Comparison of ENCODE assay signal across 9 mouse cellular contexts in the genomic region with DNA sequence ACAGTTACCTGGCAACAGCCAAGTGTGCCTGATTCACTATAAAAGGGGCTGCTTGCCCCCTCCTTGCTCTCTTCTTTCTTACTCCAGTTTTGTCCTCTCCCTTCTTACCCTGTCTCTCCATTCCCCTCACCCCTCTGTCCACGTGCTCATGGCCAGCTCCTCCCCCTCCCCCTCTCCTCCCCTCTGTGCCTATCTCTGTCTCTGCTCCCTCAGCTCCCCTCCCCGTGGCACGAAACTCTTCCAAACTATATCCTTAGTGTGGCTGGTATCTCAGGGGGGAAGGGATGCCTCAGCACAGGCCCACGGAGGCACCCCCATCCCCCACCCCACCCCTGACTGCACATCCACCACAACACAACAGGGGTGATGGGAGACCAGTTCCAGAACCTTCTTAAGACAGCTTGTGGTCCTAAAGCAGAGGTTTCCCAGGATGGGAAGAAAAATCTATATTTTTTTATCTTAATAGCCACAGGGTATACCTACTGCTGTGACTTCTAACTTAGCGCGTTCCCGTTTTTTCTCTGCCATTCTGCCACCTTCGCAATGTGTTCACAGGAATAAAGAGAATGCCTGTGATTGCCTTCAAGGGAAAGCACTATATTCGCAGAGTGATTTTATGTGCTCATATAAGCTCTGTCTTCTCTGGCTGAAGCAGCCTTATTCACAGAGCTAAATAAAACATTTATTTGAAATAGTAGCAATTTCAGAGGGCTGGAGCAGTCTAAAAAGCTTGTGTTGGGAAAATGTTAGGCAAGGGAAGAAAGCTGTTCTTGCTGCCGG.
A peak's percentile ranks its signal among the peaks of the same experiment; 100 is the strongest.
DNase-seq lines count a peak whose midpoint lies in the region; ATAC-seq lines count a peak whose summit lies in the region.
"Had no signal": no experiment of that assay in that cellular context is flagged by ENCODE, and none has a peak within 500 bp of the region (broad histone marks: within the 10 kb centered on the region; RNA-seq: fewer than 3 reads in every experiment).

No protein-coding gene starts in this region.

- no peak for DNase-seq in intestine, embryonic 14.5 days (ENCODE audit: low spot score)
- peak; percentile 39 for DNase-seq in embryo, embryonic 11 days
- no peak for DNase-seq in lung, postnatal 4 days
- DNase-seq in lung, postnatal 36 days, result no peak

- H3K27ac ChIP-seq in intestine, embryonic 14.5 days (ENCODE audit: low read depth), result no peak overlapping the region
- no peak overlapping the region for H3K27ac ChIP-seq in intestine, embryonic 16.5 days (ENCODE audit: low read length)
- no peak overlapping the region for H3K27ac ChIP-seq in hindbrain, embryonic 12.5 days
- peak overlapping the region; percentile 55 for H3K27ac ChIP-seq in midbrain, embryonic 15.5 days

- H3K9me3 ChIP-seq in intestine, embryonic 14.5 days (ENCODE audit: control insufficient read depth, low read length), result no peaks in the 10 kb centered on the region
- H3K9me3 ChIP-seq in intestine, embryonic 16.5 days (ENCODE audit: control insufficient read depth, low read length), result no peaks in the 10 kb centered on the region
- H3K9me3 ChIP-seq in hindbrain, embryonic 12.5 days (replicated peaks), result no peaks in the 10 kb centered on the region
- no peaks in the 10 kb centered on the region for H3K9me3 ChIP-seq in midbrain, embryonic 15.5 days

- ATAC-seq in intestine, embryonic 14.5 days (replicated peaks; ENCODE audit: low FRiP score, low TSS enrichment, low read depth), result 0 out of 2 replicates have a peak, but pooled peaks have one; percentile 24
- no peak for ATAC-seq in intestine, embryonic 16.5 days
- peak; percentile 59 for ATAC-seq in hindbrain, embryonic 12.5 days (ENCODE audit: low FRiP score)
- peak; percentile 30 for ATAC-seq in midbrain, embryonic 15.5 days (replicated peaks)
- no peak for ATAC-seq in inflammation-experienced regulatory T-cells, adult 6 months

- no peaks in the 10 kb centered on the region for H3K27me3 ChIP-seq in intestine, embryonic 14.5 days (replicated peaks; ENCODE audit: control insufficient read depth, insufficient read depth, low read length)
- H3K27me3 ChIP-seq in intestine, embryonic 16.5 days (replicated peaks; ENCODE audit: control insufficient read depth, insufficient read depth, low read length), result no peaks in the 10 kb centered on the region
- no peaks in the 10 kb centered on the region for H3K27me3 ChIP-seq in hindbrain, embryonic 12.5 days
- no peaks in the 10 kb centered on the region for H3K27me3 ChIP-seq in midbrain, embryonic 15.5 days (replicated peaks)
- H3K27me3 ChIP-seq: embryonic facial prominence, embryonic 13.5 days had no signal

- 56% methylated on average over 10 of the region's 10 CpGs for WGBS in intestine, embryonic 14.5 days
- 55% methylated on average over 10 of the region's 10 CpGs for WGBS in intestine, embryonic 16.5 days
- 56% methylated on average over 10 of the region's 10 CpGs for WGBS in hindbrain, embryonic 12.5 days
- WGBS in midbrain, embryonic 15.5 days, result 43% methylated on average over 10 of the region's 10 CpGs

- H3K4me3 ChIP-seq in intestine, embryonic 14.5 days (ENCODE audit: low read depth, low read length), result no peak overlapping the region
- no peak overlapping the region for H3K4me3 ChIP-seq in intestine, embryonic 16.5 days (ENCODE audit: low read length)
- no peak overlapping the region for H3K4me3 ChIP-seq in hindbrain, embryonic 12.5 days
- no peak overlapping the region for H3K4me3 ChIP-seq in midbrain, embryonic 15.5 days
- H3K4me3 ChIP-seq: embryonic facial prominence, embryonic 13.5 days had no signal

- H3K4me2 ChIP-seq in intestine, embryonic 14.5 days (ENCODE audit: low read length), result no peak overlapping the region
- H3K4me2 ChIP-seq in intestine, embryonic 16.5 days (ENCODE audit: low read depth, low read length), result no peak overlapping the region
- H3K4me2 ChIP-seq in hindbrain, embryonic 12.5 days (replicated peaks), result no peak overlapping the region
- H3K4me2 ChIP-seq in midbrain, embryonic 15.5 days, result no peak overlapping the region
- H3K4me2 ChIP-seq: embryonic facial prominence, embryonic 13.5 days had no signal

- H3K36me3 ChIP-seq in intestine, embryonic 14.5 days (ENCODE audit: control insufficient read depth, insufficient read depth, low read length), result no peaks in the 10 kb centered on the region
- H3K36me3 ChIP-seq in intestine, embryonic 16.5 days (ENCODE audit: control insufficient read depth, insufficient read depth, low read length), result no peaks in the 10 kb centered on the region
- no peaks in the 10 kb centered on the region for H3K36me3 ChIP-seq in hindbrain, embryonic 12.5 days
- H3K36me3 ChIP-seq in midbrain, embryonic 15.5 days (replicated peaks), result no peaks in the 10 kb centered on the region
- H3K36me3 ChIP-seq: embryonic facial prominence, embryonic 13.5 days had no signal

- H3K4me1 ChIP-seq in intestine, embryonic 14.5 days (replicated peaks; ENCODE audit: control insufficient read depth, insufficient read depth, low read length), result peaks cover 39% of the 10 kb centered on the region
- peaks cover 38% of the 10 kb centered on the region for H3K4me1 ChIP-seq in intestine, embryonic 16.5 days (ENCODE audit: control insufficient read depth, insufficient read depth, low read length)
- peaks cover 40% of the 10 kb centered on the region for H3K4me1 ChIP-seq in hindbrain, embryonic 12.5 days
- peaks cover 33% of the 10 kb centered on the region for H3K4me1 ChIP-seq in midbrain, embryonic 15.5 days

- H3K9ac ChIP-seq in intestine, embryonic 14.5 days (ENCODE audit: low read length), result no peak overlapping the region
- H3K9ac ChIP-seq in intestine, embryonic 16.5 days (ENCODE audit: low read depth, low read length), result no peak overlapping the region
- no peak overlapping the region for H3K9ac ChIP-seq in hindbrain, embryonic 12.5 days
- H3K9ac ChIP-seq in midbrain, embryonic 15.5 days, result no peak overlapping the region
- H3K9ac ChIP-seq: embryonic facial prominence, embryonic 13.5 days had no signal

Comparison
In these comparisons a context has a peak if more than half of its experiments do, and no peak if none do; other contexts are left out.
1. ATAC-seq: peak in intestine, embryonic 14.5 days (single experiment), hindbrain, embryonic 12.5 days (single experiment) and midbrain, embryonic 15.5 days (single experiment); none in intestine, embryonic 16.5 days (single experiment) and inflammation-experienced regulatory T-cells, adult 6 months (single experiment).